Mouse (Mus musculus) layer of hippocampus, postnatal 14 days (tissue): ENCODE measurements around the gene Parp12. TPM values are rescaled to one million over a fixed set of nuclear protein-coding genes. Genes with fewer than 3 reads are reported as not detected.

Experiments used
- DNase-seq, 2 experiments: peaks; one replicate each; pipeline ENCODE4 v3.0.0; 2021 to 2022; ENCODE audit warnings: low spot score in 2 of 2, mixed read lengths in 1 of 2
- long read RNA-seq, 2 experiments: library from polyadenylated mRNA; stranded (forward); transcript quantifications; one replicate each; pipeline ENCODE4 v2.0.0; 2021
- total RNA-seq, 2 experiments: library from RNA; stranded (reverse); gene quantifications; 2 replicates each; pipeline ENCODE4 v1.2.3; 2021

The Parp12 gene
- total RNA-seq = 1 to 10 TPM; 4.9 to 5.5 TPM
- long read RNA-seq, experiment 1, transcript Parp12-201 (12 exons, 3,231 nt) = major isoform, 6 of 6 reads
- long read RNA-seq, experiment 1, partial matches to known transcripts = 0 of 6 reads
- long read RNA-seq, experiment 1, other reads (novel, unspliced or antisense) = 0 of 6 reads
- long read RNA-seq, experiment 2, transcript Parp12-201 (12 exons, 3,231 nt) = major isoform, 6 of 6 reads
- long read RNA-seq, experiment 2, partial matches to known transcripts = 0 of 6 reads
- long read RNA-seq, experiment 2, other reads (novel, unspliced or antisense) = 0 of 6 reads

DNA sequence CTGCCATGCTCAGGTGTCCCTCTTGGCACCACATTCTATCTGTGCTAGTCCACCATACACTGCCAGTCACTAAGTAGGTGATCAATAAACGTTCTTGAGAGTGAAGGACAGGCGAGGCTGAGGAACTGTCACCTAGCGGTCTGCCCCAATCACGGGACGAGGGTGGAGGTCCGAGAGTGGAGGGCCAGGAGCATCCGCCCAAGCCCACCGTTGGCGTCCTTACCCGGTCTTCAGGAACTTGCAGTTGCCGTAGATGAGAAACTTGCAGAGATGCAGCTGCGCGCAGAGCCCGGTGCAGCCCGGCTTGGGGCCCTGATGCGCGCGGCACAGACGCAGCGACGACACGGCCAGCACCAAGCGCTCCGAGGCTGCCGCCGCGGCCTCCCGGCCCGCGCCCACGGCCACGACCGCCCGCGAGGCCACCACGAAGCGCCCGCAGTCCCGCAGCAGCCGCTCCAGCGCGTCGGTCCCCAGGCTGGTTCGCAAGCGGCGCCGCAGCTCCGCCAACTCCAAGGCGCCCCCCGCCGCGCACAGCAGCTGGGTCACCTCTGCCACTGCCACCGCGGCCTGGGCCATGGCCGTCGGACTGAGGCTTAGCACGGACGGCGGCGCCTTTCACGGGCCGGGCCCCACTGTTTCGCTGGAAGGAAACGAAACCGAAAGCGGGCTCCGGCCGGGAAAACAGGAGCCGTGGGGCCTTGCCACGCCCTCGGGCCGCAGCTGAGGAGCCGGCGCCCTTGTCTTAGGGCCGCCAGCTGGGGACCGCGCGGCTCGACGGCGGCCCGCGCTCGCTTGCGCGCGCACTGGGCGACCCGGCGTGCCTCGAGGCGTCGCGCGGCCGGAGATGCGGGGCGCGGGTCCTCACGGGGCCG lies at the start of gene Parp12:
Parp12 (minus strand) TSS at position 766 of the 872 bp plus-strand sequence.
- DNase-seq = peak; percentile 36 to 57

DNA sequence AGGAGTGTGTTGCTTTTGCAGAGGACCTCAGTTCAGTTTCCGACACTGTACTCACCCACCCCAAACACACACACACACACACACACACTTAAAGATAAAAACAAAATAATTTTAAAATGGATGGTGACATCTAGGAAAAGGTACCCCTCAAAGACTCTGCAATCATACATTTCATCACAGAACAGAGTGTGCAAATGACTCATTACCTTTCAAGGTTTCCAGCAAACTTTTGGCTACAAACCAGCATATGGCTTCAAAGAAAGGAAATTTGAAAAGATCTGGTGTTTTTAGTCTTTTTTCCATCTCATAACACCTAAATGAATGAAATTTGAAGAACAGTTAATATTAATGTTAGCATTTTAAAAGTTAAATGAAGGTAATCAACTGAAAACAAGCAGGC lies 46.7 kb upstream of the Parp12 start:
- no peak for DNase-seq

DNA sequence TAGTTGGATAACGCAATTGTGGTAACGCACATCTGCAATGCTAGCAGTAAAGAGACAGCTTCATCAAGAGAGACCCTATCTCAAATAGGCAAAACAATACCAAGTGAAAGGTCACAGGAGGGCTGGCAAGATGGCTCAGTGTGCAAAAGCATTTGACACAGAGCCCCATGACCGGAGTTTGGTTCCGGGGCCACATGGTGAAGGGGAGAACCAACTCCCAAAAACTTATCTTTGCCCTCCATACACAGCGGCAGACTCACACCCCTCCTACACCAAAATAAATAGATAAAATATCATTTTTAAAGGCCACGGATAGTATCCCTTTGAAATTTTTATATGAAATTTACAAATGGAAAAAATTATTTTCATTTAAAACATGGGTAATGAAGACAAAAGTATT lies 43.8 kb upstream of the Parp12 start:
- DNase-seq = no peak

DNA sequence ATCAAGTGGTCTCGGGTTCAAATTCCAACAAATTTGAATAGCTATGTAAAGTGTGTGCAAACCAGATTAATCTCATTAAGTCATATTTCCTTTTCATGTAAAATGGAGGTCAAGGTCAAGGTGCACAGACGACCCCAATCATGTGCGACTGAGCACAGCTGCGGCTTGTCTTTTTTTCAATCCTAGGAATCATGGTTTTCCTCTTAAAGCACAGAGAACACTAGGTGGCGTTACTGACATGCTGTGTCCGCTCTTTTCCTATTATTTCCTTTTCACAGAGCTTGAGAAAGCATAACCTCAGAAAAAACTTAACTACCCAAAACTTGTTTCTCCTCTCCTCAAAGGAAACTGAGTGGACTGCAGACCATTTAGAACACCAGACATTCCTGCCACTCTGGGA lies 27.9 kb upstream of the Parp12 start:
- DNase-seq = peak in 1 of 2 experiments; percentile 18

DNA sequence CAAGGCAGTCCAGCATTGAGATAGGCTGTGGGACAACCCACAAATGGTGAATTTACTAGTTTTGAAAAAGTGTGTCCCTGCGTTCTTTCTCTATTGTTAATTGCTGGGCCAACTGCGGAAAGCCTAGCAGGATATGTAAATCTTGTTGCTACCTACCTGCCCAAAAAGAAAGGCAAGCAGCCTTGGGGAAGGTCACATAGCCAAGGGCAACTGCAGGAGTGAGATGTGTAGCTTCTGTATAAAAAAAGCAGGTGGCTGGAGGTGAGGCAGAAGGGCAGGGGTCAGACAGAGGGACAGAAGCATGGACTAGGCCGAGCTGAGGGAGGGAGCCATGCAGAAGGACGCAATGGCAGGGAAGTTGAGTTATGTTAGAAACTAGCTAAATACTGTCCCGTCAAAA lies 14.4 kb upstream of the Parp12 start:
- DNase-seq = no peak

DNA sequence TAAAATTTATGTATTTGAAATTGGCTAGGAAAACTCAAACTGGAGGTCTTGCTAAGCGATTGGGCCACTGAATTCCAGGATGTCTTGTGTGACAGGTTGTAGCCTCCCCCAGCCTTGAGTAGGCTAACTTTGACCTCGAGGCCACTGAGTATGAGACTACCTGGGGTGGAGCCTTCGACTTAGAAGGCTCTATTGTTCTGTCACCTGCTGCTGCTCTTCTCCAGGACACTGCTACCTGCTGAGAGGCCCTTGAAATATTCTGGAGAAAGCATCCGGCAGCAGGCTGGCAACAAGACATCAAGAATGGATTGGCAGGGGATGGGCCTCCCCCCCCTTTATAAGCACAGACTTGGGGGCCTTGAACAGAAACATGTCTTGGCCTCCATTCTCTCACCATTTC lies 13.3 kb upstream of the Parp12 start:
- DNase-seq = no peak

DNA sequence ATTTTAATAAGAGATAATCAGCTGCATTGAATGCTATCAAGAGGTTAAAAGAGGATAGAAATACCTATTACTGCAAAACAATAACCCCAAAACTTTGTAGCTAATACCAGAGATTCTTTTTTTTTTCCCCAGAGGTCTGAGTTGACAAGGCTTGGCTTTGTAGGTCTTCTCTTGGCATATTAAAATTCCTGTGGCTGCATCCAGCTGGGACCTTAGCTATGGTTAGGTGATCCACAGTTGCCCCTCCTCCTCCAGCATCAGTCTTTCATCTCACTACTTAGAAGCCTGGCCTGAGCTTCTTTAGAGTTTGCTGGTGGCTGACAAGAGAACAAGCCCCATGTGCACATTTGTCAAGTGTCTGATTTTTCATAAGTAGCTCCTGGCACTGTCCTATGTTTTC lies 6.6 kb upstream of the Parp12 start:
- DNase-seq = no peak

DNA sequence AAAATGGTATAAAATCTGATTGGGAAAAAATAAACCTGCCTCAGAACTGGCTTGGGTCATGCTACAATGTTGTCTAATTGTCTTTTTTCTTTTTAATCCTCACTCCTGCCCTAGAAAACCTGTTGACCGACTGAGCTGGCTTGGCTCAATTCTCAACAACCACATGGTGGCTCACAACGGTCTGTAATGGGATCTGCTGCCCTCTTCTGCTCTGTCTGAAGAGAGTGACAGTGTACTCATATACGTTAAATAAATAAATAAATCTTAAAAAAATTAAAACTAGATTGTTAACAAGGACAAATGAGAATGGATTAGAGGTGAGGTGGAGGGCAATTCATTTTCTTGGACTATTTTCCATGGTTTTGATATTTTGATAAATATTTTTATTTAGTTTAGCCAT lies 2.5 kb upstream of the Parp12 start:
- DNase-seq = no peak

DNA sequence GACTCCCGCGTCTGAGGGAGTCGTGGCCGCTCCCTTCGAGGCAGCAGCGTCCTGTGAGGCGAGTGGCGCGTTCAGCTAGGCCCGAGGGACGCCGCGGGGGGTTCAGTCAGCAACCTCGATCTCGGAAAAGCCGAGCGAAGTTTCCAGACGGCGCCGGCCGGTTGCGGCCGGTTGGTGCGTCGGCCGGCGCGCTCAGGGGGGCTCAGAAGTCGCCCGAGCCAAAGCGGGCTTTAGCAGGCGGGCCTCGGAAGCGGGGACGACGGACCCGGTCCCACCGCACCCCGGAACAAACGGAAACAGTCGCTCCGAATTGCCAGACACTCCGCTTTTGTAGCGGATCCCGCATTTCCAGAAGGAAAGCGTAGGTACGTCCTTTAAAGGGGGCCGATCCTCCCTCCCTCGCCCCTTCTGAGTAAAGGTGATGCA lies 320 bp upstream of the Parp12 start:
- DNase-seq = no peak

DNA sequence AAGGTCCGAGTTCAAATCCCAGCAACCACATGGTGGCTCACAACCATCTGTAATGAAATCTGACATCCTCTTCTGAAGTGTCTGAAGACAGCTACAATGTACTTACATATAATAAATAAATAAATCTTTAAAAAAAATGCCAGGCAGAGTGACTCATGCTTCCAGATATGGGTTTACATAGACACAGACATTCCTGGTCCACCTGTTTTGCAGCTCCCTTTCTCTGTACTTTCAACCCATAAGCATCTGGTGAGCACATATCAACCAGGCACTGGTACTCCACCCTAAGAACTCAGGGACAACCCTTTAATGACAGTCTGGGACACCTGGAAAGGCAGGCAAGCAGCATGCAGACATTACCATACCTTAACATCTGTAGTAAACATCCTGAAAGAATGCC lies 2.7 kb downstream of the Parp12 start:
- no peak for DNase-seq

DNA sequence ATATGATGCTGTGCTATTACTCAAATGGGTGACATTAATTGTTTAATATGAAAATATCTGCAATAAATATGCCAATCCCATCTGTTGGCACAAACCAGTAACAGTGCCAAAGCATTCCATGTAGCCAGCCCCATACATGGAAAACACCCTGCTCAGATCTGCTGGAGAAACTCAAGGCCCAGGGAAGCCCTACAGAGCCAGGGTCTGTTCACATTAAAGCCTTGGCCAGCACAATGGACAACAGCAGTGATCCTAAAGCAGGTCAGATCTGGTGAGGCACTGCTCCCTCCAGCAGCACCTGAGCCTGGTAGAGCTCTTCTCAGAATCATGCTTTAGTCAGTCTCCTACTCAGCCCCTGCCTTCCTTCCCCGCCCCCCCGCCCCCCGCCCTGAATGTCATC lies 5.0 kb downstream of the Parp12 start:
- no peak for DNase-seq

DNA sequence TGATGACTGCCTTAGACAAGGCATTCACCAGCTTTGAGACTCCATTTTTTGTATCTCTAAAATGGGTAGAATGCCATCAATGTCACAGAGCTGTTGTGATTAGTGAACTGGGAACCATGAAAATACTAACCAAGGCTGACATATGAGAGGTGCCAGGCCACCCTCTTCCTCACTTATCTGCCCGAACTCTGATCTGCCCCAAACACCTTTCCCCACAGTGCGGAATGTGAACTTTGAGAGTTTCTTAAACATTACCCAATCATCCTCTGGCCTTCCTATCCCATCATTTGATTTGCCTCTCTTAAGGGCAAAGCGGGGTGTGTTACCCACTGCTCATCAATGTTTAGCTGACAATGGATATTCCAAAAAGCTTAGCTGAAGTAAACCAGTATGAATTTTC lies 5.4 kb downstream of the Parp12 start:
- no peak for DNase-seq

DNA sequence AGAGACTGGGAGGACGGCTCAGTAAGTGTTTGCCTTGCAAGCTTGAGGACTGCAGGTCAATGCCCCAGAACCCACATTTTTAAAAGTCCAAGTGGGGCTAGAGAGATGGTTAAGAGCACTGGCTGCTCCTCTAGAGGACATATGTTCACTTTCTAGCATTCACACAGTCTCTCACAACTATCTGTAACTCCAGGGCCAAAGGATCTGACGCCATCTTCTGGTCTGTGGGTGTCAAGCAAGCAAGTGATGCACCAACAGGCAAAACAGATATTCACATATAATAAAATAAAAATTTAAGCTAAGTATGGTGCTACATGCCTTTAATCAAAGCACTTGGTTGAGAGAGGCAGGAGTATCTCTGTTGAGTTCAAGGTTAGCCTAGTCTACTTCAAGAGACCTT lies 11.3 kb downstream of the Parp12 start:
- DNase-seq = no peak

DNA sequence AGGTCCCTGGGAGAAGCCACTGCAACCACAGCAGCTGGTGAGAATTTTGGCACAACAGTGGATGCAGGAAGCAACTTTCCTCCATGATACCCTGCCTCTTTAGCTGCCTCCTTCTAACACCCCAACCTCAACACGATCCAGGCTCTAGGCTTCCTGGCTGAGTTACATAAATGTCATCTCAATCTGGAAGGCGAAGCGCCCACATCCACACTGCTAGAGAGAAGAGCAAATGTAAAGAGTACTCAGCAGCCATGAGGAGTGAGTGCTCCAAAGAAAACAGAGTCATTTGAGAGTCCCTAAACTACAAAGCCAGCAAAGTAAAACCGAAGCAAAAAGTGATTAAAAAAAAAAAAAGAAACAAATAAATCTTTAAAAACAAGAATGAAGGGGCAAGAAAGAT lies 13.5 kb downstream of the Parp12 start:
- DNase-seq = no peak

DNA sequence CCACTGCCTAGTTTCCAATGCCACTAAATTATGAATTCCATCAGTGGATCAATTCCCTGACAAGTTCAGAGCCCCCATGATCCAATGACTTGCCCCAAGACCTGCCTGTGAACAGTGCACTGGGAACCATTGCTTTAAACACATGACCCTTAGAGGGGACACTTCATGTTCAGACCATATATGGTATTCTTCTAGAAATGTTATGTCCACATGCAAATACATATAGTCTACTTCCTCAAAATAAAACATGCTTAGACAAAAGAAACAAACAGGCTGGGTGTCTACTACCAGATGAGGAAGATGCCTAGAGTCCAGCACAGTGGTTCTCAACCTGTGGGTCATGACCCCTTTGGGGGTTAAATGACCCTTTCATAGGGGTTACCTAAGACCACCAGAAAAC lies 41.7 kb downstream of the Parp12 start:
- no peak for DNase-seq

DNA sequence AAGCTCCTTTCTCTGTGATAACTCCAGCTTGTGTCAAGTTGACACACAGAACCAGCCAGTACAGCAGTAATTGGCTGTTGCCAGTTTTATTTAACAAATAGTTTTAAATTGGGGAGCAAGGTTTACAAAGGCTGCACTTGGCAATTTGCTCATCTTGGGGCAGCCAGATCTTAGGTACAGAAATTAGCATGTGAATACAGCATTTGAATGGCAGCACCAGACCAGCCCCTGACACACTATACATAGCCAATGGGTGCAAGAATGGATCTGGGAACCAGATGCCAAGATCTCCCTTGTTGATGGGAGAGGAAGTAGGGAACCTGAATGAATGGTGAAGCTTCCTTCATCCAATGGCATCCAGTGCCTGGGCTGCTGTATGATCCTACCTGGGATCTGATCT lies 44.0 kb downstream of the Parp12 start:
- no peak for DNase-seq

DNA sequence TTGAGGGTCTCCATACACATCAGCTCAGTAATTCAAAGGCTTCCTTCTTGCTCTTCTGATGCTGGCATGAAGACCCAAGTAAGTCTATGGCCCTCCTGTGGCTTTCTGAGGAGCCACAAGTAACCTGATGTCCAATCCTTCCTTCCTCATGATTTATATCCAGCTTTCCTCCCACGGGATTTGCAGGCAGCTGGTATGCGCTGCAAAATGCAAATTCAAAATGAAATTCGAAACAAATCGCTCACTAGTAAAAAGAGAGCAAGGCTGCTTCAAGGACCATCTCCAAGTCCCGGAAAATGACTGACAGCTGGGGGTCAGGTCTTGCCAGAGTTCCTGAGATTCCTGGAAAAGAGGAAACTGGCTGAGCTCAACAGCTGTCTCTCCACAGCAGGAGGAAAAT lies 45.5 kb downstream of the Parp12 start:
- DNase-seq = peak in 1 of 2 experiments; percentile 16

DNA sequence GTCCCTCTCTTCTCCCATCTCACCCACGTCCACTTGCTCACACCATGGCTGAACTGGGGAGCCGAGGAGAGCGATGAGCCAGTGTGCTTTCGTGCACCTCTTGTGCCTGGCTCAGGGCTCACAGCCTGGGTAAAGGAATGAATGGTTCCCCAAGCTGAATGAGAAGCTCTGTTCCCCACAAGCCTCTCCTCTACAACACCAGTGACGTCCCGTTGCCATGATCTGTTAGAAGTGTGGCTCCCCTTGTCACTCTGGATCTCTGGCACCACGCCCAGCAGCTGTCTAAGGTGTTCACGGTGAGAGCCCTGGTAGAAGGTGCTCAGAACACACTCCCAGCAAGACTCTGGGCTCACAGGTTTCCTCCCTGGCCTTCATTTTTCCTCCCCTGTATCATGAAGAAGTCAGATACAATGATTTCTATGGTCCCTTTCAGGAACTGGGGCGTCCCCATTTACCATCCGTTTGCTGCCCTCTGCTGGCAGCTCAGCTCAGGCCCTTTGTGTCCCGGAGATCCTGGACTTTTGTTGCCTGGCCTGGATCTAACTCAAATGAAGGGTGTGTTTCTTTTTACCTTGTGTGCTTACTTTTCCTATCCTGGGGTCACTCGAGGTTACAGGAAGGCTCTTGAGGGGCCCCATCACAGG lies 51.1 kb downstream of the Parp12 start:
- peak; percentile 79 to 87 for DNase-seq

DNA sequence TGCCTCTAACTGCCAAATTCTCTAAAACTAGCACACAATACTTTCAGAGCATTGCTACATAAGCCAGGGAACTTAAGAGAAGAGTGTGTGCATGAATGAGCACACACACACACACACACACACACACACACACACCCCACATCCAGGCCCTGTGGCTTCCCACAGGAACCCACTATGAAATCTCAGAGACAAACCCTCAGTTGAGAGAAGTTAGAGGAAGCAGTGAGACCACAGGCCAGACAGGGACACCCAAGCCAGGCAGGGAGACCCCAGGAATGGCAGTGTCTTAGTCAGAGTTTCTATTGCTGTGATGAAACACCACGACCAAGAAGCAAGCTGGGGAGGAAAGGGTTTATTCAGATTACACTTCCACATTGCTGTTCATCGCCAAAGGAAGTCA lies 54.6 kb downstream of the Parp12 start:
- DNase-seq = no peak

DNA sequence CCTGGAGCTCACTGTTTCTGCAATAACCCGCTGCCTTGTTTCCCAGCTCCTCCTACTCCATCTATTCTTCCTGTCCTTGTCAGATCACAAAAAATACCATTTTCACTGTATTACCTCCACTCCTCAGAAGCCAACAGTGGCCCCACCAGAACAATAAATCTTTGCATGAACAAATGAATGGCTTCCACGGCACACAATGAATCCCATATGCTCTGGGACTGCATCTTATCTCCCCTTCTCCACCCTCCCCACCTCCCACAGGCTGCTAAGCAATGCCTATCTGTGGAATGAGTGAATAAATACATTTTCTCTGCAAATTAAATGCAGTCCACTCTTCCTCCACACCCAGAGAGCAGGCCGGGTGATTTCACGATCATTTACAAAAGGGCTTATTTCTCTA lies 57.0 kb downstream of the Parp12 start:
- no peak for DNase-seq

DNA sequence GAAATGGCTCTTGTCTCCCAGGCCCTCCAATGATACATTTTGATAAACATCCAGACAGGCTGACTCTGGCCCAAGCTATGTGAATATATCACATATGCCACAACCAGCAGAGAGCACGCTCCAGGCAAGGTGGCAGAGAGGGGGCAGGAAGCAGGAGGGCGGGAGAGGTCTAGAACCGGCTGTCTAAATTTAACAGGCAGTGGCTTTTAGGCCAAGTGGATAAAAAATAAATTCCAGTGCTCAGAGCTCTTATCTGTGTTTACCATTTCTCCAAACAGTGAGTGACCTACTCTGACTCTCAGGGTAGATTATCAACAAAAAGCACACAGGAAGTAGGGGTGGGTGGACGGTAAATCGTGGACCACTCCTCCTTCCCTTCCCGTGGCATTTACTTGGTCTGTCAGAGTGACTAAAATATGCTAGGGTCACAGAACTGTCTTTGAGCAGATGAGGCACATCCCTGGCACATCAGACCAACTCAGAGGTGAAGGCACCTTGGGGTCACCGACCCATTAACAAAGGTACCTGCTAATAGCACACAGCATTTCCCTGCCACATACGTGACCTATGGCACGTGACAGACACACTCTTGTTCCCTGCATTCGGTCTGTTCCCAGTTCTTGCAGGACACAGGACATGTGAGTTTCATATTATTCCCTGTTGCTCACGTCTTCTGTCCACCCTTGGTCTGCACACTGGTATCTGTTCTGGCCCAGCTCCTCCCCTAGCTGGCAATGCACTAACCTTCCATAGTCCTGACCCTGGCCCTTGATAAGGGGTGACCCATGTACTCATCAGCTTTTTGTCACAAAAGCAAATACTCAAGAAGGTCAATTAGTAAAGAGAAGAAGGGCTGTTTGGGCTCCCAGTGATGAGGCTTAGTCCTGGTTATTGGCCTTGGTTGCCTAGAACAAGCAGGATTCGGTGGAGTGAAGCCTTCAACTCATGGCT lies 58.3 kb downstream of the Parp12 start:
- DNase-seq = no peak
